Mouse (Mus musculus) megakaryocyte, embryonic 14.5 days (primary cell): ENCODE measurements around the gene Akap1. TPM values are rescaled to one million over a fixed set of nuclear protein-coding genes. Genes with fewer than 3 reads are reported as not detected.
A peak's percentile ranks its signal among the peaks of the same experiment; 100 is the strongest.

Experiments
- H3K27me3 ChIP-seq: replicated peaks from 2 replicates; pipeline ENCODE3; 2012; ENCODE audit warnings: inconsistent platforms
- H3K36me3 ChIP-seq: replicated peaks from 2 replicates; pipeline ENCODE3; 2012; ENCODE audit warnings: low read length, inconsistent platforms, mixed read lengths
- H3K4me1 ChIP-seq: 2 replicates; pipeline ENCODE4 v1.6.1; 2012; ENCODE audit warnings: inconsistent platforms
- H3K4me3 ChIP-seq: replicated peaks from 2 replicates; pipeline ENCODE3; 2012; ENCODE audit warnings: moderate library complexity, mild to moderate bottlenecking, inconsistent platforms
- H3K9me3 ChIP-seq: 2 replicates; pipeline ENCODE4 v1.6.1; 2012; ENCODE audit warnings: inconsistent platforms
- FLI1 ChIP-seq: IDR thresholded peaks from 2 replicates; pipeline ENCODE4 v1.6.1; 2012; ENCODE audit warnings: low read length, inconsistent platforms, mixed read lengths
- GATA1 ChIP-seq: IDR thresholded peaks from 3 replicates; pipeline ENCODE4 v1.6.1; 2012; ENCODE audit warnings: mixed read lengths, low read length, inconsistent platforms, borderline replicate concordance
- polyA plus RNA-seq: library from polyadenylated mRNA; stranded (reverse); fragments of >175 nt; gene quantifications from 2 replicates; pipeline ENCODE4 v1.2.3, GENCODE M21; 2012; ENCODE audit warnings: low replicate concordance; ENCODE audit not compliant: insufficient read depth

The Akap1 gene
- polyA plus RNA-seq, 1 experiment, result 3.9 TPM

DNA sequence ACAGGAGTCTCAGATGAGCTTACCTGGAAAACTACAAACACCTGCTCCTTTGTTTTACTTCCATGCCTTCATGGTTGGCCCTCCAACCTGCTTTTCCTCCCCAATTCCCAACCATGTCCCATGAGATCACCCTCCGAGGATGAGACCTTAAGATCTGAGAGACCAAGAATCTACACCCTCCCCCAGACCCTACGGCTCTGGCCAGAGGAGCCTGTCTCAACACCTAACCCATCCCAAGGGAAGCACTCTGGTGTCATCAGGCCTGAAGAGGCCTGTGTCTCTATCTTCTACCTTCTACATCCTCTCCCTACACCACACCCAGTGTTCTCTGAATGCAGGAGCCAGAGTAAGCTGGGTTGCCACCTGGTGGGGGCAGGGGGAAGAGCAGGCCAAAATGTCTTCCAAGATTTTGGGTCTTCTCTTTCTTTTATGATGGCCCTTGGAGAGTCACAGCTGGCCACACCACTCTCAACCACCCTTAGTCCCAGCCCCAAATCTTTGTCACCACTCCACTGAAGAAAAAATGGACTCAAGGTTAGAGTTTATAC lies 34.1 kb downstream of the Akap1 start:
- no peak overlapping the region for H3K4me3 ChIP-seq
- TF ChIP-seq GATA1 (no peak), FLI1 (no peak)
- H3K9me3 ChIP-seq, result no peaks in the 10 kb centered on the region
- peaks cover 44% of the 10 kb centered on the region for H3K36me3 ChIP-seq
- H3K4me1 ChIP-seq, result peaks cover 13% of the 10 kb centered on the region
- H3K27me3 ChIP-seq, result peaks cover 13% of the 10 kb centered on the region

DNA sequence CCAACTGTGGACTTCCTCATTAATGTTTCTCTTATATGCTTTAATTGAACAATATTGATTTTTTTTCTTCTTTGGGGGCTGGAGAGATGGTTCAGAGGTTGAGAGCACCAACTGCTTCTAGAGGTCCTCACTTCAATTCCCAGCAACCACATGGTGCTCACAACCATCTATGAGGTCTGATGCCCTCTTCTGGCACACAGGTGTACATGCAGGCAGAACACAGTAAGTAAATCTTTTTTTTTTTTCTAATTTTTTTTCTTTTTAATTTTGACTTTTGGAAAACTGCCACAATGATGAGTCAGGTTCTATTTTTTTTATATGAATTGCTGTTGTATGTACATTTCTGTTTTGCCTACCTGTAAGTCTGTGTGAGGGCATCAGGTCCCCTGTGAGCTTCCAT lies 35.9 kb downstream of the Akap1 start:
- no peaks in the 10 kb centered on the region for H3K9me3 ChIP-seq
- peaks cover 10% of the 10 kb centered on the region for H3K4me1 ChIP-seq
- no peak overlapping the region for H3K4me3 ChIP-seq
- H3K27me3 ChIP-seq, result peaks cover 24% of the 10 kb centered on the region
- no peak for TF ChIP-seq FLI1
- TF ChIP-seq GATA1, result no peak
- H3K36me3 ChIP-seq, result peaks cover 26% of the 10 kb centered on the region

GRCm38 (mm10) chr11:88825909-88826308 lies 38.5 kb downstream of the Akap1 start:
- Histone ChIP-seq H3K4me1 (peaks cover 15% of the 10 kb centered on the region), H3K9me3 (no peaks in the 10 kb centered on the region)

GRCm38 (mm10) chr11:88822991-88823390 lies 41.4 kb downstream of the Akap1 start:
- Histone ChIP-seq H3K36me3 (no peaks in the 10 kb centered on the region), H3K9me3 (no peaks in the 10 kb centered on the region), H3K4me1 (peaks cover 15% of the 10 kb centered on the region), H3K4me3 (peak overlapping the region; percentile 84), H3K27me3 (peaks cover 47% of the 10 kb centered on the region)
- TF ChIP-seq FLI1 (no peak), GATA1 (no peak)

More at GRCm38 (mm10) chr11:88825909-88826308, 38.5 kb downstream of the Akap1 start:
- peaks cover 38% of the 10 kb centered on the region for H3K27me3 ChIP-seq
- peaks cover 4% of the 10 kb centered on the region for H3K36me3 ChIP-seq
- no peak overlapping the region for H3K4me3 ChIP-seq
- TF ChIP-seq FLI1 (no peak), GATA1 (no peak)

DNA sequence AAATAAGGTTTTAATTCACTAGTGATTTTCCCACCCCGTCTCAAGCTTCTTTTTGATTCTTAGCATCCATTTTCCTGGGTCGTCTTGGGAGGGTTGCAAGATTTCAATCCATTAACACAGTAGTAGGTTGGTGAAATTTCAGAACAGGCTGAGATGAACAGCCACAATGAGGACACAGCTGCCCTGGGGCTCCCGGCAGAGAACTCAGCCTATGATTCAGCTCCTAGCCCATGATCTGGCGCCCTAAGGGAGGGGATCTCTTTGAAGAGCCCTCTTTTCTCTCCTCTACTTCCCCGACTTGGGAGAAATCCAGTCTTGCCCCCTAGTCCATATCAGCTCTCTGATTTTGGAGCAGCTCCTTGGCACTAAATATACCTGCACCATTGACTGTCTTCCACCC lies 41.9 kb downstream of the Akap1 start:
- H3K9me3 ChIP-seq, result no peaks in the 10 kb centered on the region

GRCm38 (mm10) chr11:88820742-88821576 lies 43.4 kb downstream of the Akap1 start:
- TF ChIP-seq GATA1 (no peak), FLI1 (no peak)
- no peaks in the 10 kb centered on the region for H3K9me3 ChIP-seq
- H3K4me3 ChIP-seq, result no peak overlapping the region
- H3K27me3 ChIP-seq, result peaks cover 45% of the 10 kb centered on the region
- H3K4me1 ChIP-seq, result peaks cover 23% of the 10 kb centered on the region
- no peaks in the 10 kb centered on the region for H3K36me3 ChIP-seq

More for the DNA sequence above, 41.9 kb downstream of the Akap1 start:
- H3K4me3 ChIP-seq, result no peak overlapping the region
- no peak for TF ChIP-seq FLI1
- TF ChIP-seq GATA1, result no peak
- H3K27me3 ChIP-seq, result peaks cover 48% of the 10 kb centered on the region
- no peaks in the 10 kb centered on the region for H3K36me3 ChIP-seq
- H3K4me1 ChIP-seq, result peaks cover 17% of the 10 kb centered on the region

GRCm38 (mm10) chr11:88820253-88820652 lies 44.1 kb downstream of the Akap1 start:
- no peaks in the 10 kb centered on the region for H3K9me3 ChIP-seq
- no peaks in the 10 kb centered on the region for H3K36me3 ChIP-seq
- peaks cover 19% of the 10 kb centered on the region for H3K4me1 ChIP-seq
- no peak overlapping the region for H3K4me3 ChIP-seq
- peaks cover 40% of the 10 kb centered on the region for H3K27me3 ChIP-seq
- TF ChIP-seq GATA1, result no peak
- TF ChIP-seq FLI1, result no peak

DNA sequence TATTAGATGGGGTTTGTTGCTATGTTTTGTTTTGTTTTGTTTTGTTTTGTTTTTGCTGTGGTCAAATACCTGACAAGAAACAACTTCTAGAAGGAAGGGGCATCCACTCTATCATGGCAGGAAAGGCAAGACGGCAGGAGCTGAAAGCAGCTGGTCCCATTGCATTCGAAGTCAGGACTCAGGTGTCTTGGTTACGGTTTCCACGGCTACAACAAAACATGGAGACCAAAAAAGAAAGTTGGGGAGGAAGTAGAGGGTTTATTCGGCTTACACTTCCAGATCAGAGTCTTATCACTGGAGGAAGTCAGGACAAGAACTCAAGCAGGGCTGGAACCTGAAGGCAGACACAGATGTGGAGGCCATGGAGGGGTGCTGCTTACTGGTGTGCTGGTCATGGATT lies 47.3 kb downstream of the Akap1 start:
- no peaks in the 10 kb centered on the region for H3K36me3 ChIP-seq
- peaks cover 39% of the 10 kb centered on the region for H3K27me3 ChIP-seq
- peak overlapping the region; percentile 29 for H3K4me3 ChIP-seq
- TF ChIP-seq GATA1 (no peak), FLI1 (no peak)
- peaks cover 8% of the 10 kb centered on the region for H3K4me1 ChIP-seq
- no peaks in the 10 kb centered on the region for H3K9me3 ChIP-seq

- H3K36me3 ChIP-seq, result no peaks in the 10 kb centered on the region
- H3K4me1 ChIP-seq, result no peaks in the 10 kb centered on the region
- no peak overlapping the region for H3K4me3 ChIP-seq
- peaks cover 15% of the 10 kb centered on the region for H3K9me3 ChIP-seq
- TF ChIP-seq GATA1, result no peak
- TF ChIP-seq FLI1, result no peak
- peaks cover 36% of the 10 kb centered on the region for H3K27me3 ChIP-seq
These were observed 61.0 kb downstream of the Akap1 start for GRCm38 (mm10) chr11:88803231-88804010.
